Mouse (Mus musculus): ENCODE data around the gene Cdc14b.

DNA sequence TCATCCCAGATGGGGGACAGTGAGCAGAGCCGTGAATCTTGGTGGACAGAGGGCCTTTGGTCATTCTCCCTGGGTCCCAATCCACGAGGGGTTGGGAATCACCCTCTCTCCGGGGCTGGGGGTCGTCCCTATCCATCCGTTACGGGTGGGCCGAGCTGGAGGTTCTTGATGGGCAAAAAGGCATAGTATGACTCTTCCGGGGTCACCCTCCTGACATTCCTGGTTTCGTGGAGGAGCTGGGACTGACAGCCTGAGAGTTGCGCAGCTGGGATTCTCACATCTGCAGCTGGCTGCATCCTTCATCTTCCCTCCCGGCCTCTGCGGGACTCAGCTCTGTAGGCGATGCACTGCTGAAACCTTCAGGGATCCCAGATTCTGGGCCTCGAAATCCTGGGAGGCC lies 112.5 kb downstream of the Cdc14b start:
- TF ChIP-seq MYOD1 (IDR thresholded peaks at IDR 0.05; ENCODE audit: control insufficient read depth, insufficient read length, low read depth) (peak; percentile 9), FOSL1 (IDR thresholded peaks at IDR 0.05; ENCODE audit: insufficient read depth, low read length, poor library complexity, severe bottlenecking) (no peak), CTCF (IDR thresholded peaks at IDR 0.05; ENCODE audit: control insufficient read depth, insufficient read depth, insufficient read length) (no peak), MYOG (IDR thresholded peaks at IDR 0.05; ENCODE audit: control insufficient read depth, extremely low read depth, insufficient read length) (no peak), MAX (IDR thresholded peaks at IDR 0.05) (no peak)
